Mouse (Mus musculus) left cerebral cortex, postnatal 10 days (tissue): ENCODE data around the gene Cux1. TPM values are rescaled to one million over a fixed set of nuclear protein-coding genes. Genes with fewer than 3 reads are reported as not detected.
"Not testable (repeated sequence)": the region's sequence is repeated elsewhere in the genome, so short reads cannot be mapped to it uniquely, and the experiment has no call there.

Experiments
- DNase-seq, 2 experiments: peaks; one replicate each; pipeline ENCODE4 v3.0.0; 2021 to 2022; ENCODE audit warnings: low spot score in 2 of 2, mixed read lengths in 1 of 2; ENCODE audit errors: extremely low spot score in 1 of 2
- intact Hi-C: fragments of 180-260 bp; cut with DNase I; formaldehyde crosslinking; loops from one replicate; pipeline ENCODE4 v1.15.1; 2025
- microRNA-seq: library from miRNA; unstranded; fragments of <30 nt; microRNA quantifications from one replicate; pipeline ENCODE4 v1.2.0, GENCODE M21; 2022
- total RNA-seq, 2 experiments: library from RNA; stranded (reverse); gene quantifications; 2 replicates each; pipeline ENCODE4 v1.2.3; 2021

Gene Cux1
- total RNA-seq, 2 experiments from 2014 or later, result 127 to 133 TPM

DNA sequence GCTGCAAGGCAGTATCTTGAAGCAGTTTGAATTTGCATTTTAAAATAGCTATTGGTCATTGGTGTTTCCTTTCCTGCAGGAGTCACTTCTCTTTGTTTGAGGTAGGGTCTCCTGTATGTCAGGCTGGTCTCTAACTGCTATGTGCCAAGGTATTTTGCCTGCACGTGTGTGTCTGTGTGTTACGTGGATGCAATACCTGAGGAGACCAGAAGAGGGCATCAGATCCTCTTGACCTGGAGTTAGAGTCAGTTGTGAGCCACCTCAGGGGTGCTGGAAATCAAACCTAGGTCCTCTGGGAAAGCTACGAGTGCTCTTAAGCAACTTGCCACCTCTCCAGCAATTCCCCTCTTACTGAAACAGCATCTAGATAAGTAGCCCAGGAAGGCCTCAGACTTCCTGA, 352.1 kb downstream of the Cux1 start:
- intact Hi-C loops, result no loop called here
- DNase-seq, result no peak

DNA sequence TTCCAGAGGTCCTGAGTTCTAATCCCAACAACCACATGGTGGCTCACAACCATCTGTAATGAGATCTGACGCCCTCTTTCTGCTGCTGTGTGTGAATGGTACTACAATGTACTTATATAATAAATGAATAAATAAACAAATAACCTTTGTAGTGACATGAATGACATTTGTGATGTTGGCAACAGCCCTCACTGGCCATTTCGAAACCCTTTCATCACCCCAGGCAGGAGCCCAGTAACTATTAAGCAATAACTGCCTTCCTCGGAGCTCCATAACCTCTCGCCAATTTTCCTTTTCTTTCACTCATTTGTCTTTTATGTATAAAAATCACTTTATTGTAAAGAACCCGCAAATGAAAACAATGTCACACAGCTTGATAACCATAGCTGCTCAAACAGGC, 353.6 kb downstream of the Cux1 start:
- intact Hi-C loops, result no loop called here
- DNase-seq, result no peak

DNA sequence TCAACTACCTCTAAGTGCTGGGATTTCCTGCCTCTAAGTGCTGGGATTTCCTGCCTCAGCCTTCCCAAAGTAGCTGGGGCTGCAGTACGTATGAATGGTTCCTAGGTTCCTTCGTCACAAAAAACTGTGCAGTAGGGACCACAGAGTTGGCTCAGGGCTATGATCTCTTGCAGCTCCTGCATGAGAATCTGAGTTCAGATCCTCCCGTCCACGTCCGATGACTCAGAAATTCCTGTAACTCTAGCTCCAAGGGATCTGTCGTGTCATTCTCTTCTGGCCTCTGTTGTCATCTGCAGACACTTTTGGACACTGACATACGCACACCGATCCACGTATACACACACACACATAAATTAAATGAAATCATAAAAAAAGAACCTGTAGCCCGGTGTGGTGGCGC, 354.6 kb downstream of the Cux1 start:
- intact Hi-C loops, result no loop called here
- no peak for DNase-seq

DNA sequence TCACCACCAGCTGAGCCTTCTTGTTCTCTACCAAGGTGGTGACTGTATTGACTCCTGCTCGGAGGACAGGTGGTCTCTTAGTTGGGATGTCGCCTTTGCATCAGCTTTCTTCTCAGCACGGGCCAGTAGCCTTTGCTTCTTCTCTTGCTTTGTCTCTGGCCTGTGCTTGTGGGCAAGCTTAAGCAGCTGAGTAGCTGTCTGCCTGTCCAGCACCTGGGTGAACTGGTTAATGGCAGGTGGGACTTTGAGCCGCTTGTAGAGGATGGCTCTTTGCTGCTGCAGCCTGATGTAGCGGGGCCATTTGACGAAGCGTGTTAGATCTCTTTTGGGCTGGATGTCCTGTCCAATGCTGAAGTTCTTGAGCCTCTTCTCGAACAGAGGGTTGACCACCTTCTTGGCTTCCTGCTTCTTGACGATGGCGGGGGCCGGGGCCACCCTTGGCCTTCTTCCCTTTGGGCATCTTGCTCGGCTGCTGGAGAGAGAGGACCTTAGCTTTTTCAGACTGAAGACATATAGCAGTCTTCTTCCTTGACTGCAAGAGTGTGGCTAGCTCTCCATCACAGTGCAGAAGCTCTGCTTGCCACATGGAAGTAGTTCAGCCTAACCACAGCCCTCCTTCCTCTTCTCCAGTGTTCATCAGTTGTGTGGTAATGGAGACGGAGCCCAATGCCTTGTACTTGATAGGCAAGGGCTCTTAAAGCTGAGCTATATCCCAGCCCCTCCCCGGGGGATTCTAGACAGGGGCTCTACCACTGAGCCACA, 355.8 kb downstream of the Cux1 start:
- DNase-seq, intact Hi-C loops: not testable (repeated sequence)

DNA sequence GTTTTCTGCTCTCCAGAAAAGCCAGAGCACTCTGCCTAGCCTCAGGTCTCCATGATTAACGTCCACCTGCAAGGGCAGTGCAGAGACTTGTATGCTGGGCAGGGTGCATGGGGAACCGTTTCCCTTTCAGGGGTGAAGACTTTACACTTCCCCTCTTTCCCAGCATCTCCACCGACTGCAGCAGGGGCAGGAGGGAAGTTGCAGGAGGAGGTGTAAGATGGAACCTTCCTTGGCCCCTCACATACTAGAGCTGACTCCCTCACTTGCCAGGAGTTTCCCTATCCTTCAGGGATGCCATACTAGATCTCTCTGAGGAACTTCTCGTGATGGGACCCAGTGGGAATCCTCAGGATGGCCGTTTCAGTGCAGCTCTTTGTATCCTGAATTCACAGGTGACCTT, 356.7 kb downstream of the Cux1 start:
- no peak for DNase-seq
- intact Hi-C loops, result no loop called here

DNA sequence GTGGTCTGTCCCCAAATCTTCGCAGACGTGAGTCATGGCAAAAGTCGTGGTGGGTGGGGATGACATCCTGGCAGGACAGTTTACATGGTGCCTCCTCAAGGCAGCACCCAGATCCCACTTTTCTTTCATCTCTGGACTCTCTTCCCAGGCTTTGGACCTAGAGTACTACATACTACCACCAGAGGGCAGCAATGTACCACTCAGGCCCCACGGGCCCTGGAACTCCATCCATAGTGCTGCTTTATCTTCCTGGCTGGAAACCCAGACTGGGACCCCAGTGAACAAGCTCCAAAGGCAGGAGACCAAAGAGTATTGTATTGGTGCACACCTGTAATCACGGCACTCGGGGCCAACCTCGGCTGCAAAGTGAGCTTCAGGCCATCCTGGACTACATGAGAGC, 365.5 kb downstream of the Cux1 start:
- DNase-seq, result peak; percentile 67 to 78
- intact Hi-C loops, result loop anchor here (2.0 to 5.0 kb wide), 2 partner anchors 51 to 555 kb away; no protein-coding TSS in a partner anchor

DNA sequence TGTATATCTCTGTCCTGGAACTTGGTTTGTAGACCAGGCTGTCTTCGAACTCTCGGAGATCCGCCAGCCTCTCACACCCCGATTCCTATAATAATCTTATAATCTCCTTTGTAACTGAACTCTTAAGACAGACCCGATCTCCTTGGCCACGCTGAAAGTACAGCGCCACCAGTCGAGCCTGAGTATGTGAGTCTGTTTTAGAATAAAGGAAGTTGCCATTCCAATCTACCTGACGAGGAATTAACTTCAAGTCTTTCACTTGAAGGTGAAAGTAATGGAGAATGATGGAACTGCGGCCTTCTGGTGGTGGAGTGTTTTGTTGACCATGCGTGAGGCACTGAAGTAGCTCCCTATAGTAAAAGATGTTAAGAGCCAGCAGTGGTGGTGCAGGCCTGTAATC, 367.8 kb downstream of the Cux1 start:
- DNase-seq, result no peak
- intact Hi-C loops, result no loop called here

DNA sequence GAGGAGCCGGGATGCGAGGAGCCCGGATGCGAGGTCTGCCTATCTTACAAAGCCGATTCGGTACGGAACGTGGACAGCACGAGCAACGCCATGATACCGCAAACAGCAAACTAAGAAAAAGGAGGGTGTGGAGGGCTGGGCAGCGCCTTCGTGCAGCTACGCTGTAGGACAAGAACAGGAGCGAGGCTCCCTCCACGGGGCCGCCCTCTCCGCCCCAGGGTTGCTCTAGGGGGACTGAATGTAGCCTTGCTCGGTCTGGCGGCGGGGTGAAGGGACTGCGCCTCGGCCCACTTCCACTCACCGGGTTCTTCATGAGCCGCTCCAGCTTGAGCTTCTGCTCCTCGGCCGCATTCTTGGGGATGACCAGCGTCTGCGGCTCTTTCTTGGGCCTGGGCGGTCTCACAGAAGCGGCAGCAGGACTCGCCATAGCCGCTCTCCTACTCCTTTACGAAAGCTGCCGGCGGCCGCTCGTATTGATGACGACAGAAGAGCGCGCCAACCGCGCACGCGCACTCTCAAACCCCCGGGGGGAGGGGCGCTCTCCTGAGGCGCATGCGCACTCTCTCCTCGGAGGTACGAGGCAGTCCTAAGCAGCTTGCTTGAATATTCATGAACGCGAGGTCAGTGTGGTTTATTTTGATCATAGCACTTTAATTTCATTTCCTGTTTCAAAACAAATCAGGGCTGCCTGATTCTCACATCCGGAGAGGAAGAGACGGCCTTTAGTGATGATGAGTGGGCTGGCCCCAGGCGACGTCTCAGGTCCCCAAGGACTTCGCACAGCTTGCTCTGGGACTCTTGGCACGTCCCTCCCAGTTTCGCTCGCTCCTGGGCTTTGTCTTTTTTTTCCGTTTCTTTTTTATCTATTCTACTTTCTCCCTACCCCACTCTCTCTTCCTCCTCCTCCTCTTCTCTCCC, 368.6 kb downstream of the Cux1 start, which contains the start of gene Prkrip1:
TSS of gene Prkrip1 (minus strand) at position 490 of the 918 bp plus-strand sequence.
- intact Hi-C loops, result no loop called here

More for the DNA sequence above, 368.6 kb downstream of the Cux1 start, which contains the start of gene Prkrip1:
- DNase-seq, result peak; percentile 93 to 94

Small RNA genes within 50 kb of the gene (microRNA-seq; reads per million reads assigned to microRNA genes)
- gene Mir721, result not detected

Other genes starting within 250 kb of the Cux1 start
- not detected for gene Myl10, start 125.7 kb upstream of the Cux1 start, total RNA-seq